Mouse (Mus musculus): ENCODE results near the gene Tspan13.

- TF ChIP-seq CTCF (conservative IDR thresholded peaks at IDR 0.05; ENCODE audit: low read length), result no peak
- no peak for TF ChIP-seq POU5F1 (IDR thresholded peaks at IDR 0.05; ENCODE audit: borderline replicate concordance, low read length)
Measured at GRCm38 (mm10) chr12:36019572-36019971, 22.7 kb downstream of the Tspan13 start.

Measured in E14TG2a.4 (cell line).